Comparison of ENCODE assay signal across 27 mouse cellular contexts in the genomic region with DNA sequence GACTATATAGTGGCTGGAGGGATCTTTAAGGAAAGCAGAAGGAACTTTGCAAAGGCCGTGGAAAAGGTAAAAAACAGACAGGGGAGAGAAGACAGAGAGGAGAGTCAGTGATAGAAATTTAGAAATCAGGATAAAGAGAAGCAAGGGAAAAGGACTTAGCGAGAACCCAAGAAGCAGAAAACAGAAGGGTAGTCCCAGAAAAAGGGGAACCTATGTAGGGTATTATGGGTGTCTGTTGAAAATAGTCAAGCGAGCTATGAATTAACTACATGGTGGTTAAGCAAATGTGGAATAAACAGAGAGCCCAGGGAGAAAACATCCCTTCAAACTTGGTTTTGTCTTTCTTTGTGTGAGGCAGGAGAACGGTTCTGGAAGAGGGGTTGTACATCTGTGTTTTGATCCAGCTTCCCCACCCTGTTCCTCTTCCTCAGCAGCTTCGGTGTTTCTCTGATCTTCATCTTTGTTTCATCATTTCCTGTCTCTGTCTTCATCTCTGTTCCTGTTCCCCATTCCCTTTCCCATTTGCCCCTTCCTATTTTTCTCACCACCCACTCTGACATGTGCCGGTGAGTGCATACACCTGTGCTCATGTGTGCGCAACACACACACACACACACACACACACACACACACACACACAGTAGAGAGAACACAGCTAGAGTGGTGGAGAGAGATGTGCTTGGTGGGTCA. TPM values are rescaled to one million over a fixed set of nuclear protein-coding genes. Genes with fewer than 3 reads are reported as not detected.
"Had no signal": no experiment of that assay in that cellular context is flagged by ENCODE, and none has a peak within 500 bp of the region (broad histone marks: within the 10 kb centered on the region; RNA-seq: fewer than 3 reads in every experiment).

No protein-coding gene starts in this region.

- H3K27me3 ChIP-seq: limb, embryonic 13.5 days; liver, embryonic 13.5 days; neural tube, embryonic 12.5 days; neural tube, embryonic 15.5 days had no signal

- ATAC-seq: lung, postnatal 0 days had no signal

- H3K27ac ChIP-seq: limb, embryonic 10.5 days; limb, embryonic 13.5 days; liver, embryonic 13.5 days; macrophage; neural tube, embryonic 12.5 days; neural tube, embryonic 15.5 days had no signal

- H3K4me2 ChIP-seq: limb, embryonic 13.5 days; liver, embryonic 13.5 days; lung, embryonic 14.5 days; midbrain, embryonic 11.5 days; neural tube, embryonic 12.5 days; neural tube, embryonic 15.5 days had no signal

- H3K4me3 ChIP-seq: limb, embryonic 10.5 days; limb, embryonic 13.5 days; liver, embryonic 13.5 days; neural tube, embryonic 12.5 days; neural tube, embryonic 15.5 days had no signal

- H3K4me1 ChIP-seq: limb, embryonic 10.5 days; limb, embryonic 13.5 days; liver, embryonic 13.5 days; neural tube, embryonic 12.5 days; neural tube, embryonic 15.5 days had no signal

- H3K9ac ChIP-seq: limb, embryonic 13.5 days; liver, embryonic 13.5 days; lung, embryonic 14.5 days; neural tube, embryonic 12.5 days; neural tube, embryonic 15.5 days had no signal

- H3K36me3 ChIP-seq: limb, embryonic 10.5 days; limb, embryonic 13.5 days; liver, embryonic 13.5 days; neural tube, embryonic 12.5 days; neural tube, embryonic 15.5 days had no signal

- DNase-seq: kidney, adult 18-20 months; kidney, adult 9 months; kidney, postnatal 14 days; kidney, postnatal 4 days; liver, embryonic 13.5 days; lung, embryonic 14.5 days; midbrain, embryonic 14.5 days; retina, postnatal 1 day; right cerebral cortex, postnatal 25 days; thymus, adult 18-20 months; thymus, postnatal 36 days had no signal

- H3K9me3 ChIP-seq: limb, embryonic 10.5 days; limb, embryonic 13.5 days; liver, embryonic 13.5 days; neural tube, embryonic 12.5 days; neural tube, embryonic 15.5 days had no signal

RNA-seq across cellular contexts. Expression of a gene that starts 44.3 kb away (rescaled TPM):
- total RNA-seq: layer of hippocampus, adult 18-20 months; layer of hippocampus, postnatal 25 days; liver, adult 2 months; megakaryocyte-erythroid progenitor cell, adult 5-6 weeks; midbrain, postnatal 0 days had no signal
- polyA plus RNA-seq: kidney, embryonic 16.5 days; limb, embryonic 10.5 days; limb, embryonic 13.5 days; liver, adult 2 months; liver, embryonic 13.5 days; liver, embryonic 16.5 days; macrophage; midbrain, embryonic 11.5 days; midbrain, embryonic 14.5 days; midbrain, postnatal 0 days; neural tube, embryonic 12.5 days; spleen, adult 2 months; urinary bladder, adult 2 months had no signal
